Mouse (Mus musculus) CH12.LX (cell line): ENCODE results near the gene Dab1.

ENCODE experiments used
- CTCF ChIP-seq, 2 experiments: IDR thresholded peaks in 1 of 2; conservative IDR thresholded peaks in 1 of 2; 2 replicates each; pipeline ENCODE4 v1.5.1; 2011 to 2012; ENCODE audit warnings: low read depth in 2 of 2, low read length in 2 of 2, improper control_type of control experiment in 1 of 2, inconsistent platforms in 1 of 2, mild to moderate bottlenecking in 1 of 2, moderate library complexity in 1 of 2
- E2F4 ChIP-seq: IDR thresholded peaks from 2 replicates; pipeline ENCODE4 v1.6.1; 2011; ENCODE audit warnings: low read depth, low read length, improper control_type of control experiment; ENCODE audit not compliant: insufficient replicate concordance
- HCFC1 ChIP-seq: IDR thresholded peaks from 2 replicates; pipeline ENCODE4 v1.6.1; 2012; ENCODE audit warnings: low read depth, mild to moderate bottlenecking, inconsistent platforms, low read length, improper control_type of control experiment
- MAX ChIP-seq: IDR thresholded peaks from 2 replicates; pipeline ENCODE4 v1.6.1; 2011; ENCODE audit warnings: low read length, improper control_type of control experiment
- NRF1 ChIP-seq: IDR thresholded peaks from 2 replicates; pipeline ENCODE4 v1.6.1; 2014; ENCODE audit warnings: low read depth, mild to moderate bottlenecking, inconsistent platforms, low read length, improper control_type of control experiment, moderate library complexity
- SMC3 ChIP-seq: IDR thresholded peaks from 2 replicates; pipeline ENCODE4 v1.6.1; 2011; ENCODE audit warnings: low read depth, low read length, improper control_type of control experiment
- UBTF ChIP-seq: IDR thresholded peaks from 2 replicates; pipeline ENCODE4 v1.6.1; 2012; ENCODE audit warnings: low read depth, mild to moderate bottlenecking, inconsistent platforms, low read length, improper control_type of control experiment, moderate library complexity
- USF2 ChIP-seq: conservative IDR thresholded peaks from 2 replicates; pipeline ENCODE4 v1.6.1; 2011; ENCODE audit warnings: low read depth, low read length, improper control_type of control experiment
- ZC3H11A ChIP-seq: IDR thresholded peaks from 2 replicates; pipeline ENCODE4 v1.6.1; 2012; ENCODE audit warnings: low read depth, mild to moderate bottlenecking, inconsistent platforms, low read length, improper control_type of control experiment
- ZMIZ1 ChIP-seq: IDR thresholded peaks from 2 replicates; pipeline ENCODE4 v1.6.1; 2012; ENCODE audit warnings: low read depth, mild to moderate bottlenecking, inconsistent platforms, low read length, improper control_type of control experiment

DNA sequence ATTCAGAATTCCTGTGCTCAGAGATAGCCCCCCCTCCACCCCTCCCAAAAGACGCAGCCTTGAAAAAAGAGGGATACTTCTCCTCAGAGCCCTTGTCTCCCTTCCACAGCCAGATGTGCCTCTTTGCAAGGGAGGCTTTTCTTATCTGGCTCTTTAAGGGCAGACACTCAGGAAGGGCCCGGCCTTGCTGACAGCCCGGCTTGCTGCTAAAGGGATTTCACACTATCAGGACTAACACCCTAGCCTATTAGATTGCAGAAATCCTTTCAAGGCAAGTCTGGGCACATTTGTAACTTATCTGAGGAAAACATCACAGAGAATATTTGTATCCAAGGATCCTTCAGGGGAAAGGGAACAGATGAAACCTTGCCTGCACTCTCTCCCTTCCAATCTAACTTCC lies 600.9 kb downstream of the Dab1 start:
- TF ChIP-seq SMC3 (no peak), MAX (no peak), CTCF (conservative IDR thresholded peaks at IDR 0.05 in 1 of 2, IDR thresholded peaks at IDR 0.05 in 1 of 2; ENCODE audit: low read depth in 2 of 2, low read length in 2 of 2) (no peak), HCFC1 (no peak), ZMIZ1 (no peak), E2F4 (no peak), ZC3H11A (no peak), NRF1 (no peak), UBTF (no peak), USF2 (no peak)
